Mouse (Mus musculus): ENCODE data around the gene Erich4. TPM values are rescaled to one million over a fixed set of nuclear protein-coding genes. Genes with fewer than 3 reads are reported as not detected.
"Not testable (repeated sequence)": the region's sequence is repeated elsewhere in the genome, so short reads cannot be mapped to it uniquely, and the experiment has no call there.

Gene Erich4
- polyA plus RNA-seq, 1 experiment from 2014 or later, result not detected

DNA sequence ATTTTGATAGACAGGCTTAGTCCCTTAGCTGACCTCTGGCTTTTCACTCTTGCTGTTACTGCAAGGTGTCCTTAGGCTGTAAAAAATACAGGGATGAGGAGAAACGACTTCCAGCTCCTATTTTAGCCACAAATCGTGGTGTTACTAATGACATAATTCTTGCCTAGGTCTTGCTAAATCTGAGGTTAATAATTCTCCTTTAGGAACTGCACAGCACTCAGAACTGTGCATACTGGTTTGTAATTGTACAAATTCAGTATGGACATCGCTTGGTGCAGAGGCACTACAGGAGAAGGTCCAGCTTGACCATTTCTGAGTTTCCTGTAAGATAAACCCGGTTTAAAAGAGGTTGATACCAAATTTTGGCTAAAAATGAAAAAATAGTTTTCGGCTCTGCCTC, 41.9 kb downstream of the Erich4 start:
- not testable (repeated sequence) for H3K4me3 ChIP-seq; H3K9ac ChIP-seq (replicated peaks); ATAC-seq (replicated peaks); H3K4me1 ChIP-seq; H3K9me3 ChIP-seq; H3K36me3 ChIP-seq; H3K4me2 ChIP-seq (replicated peaks); H3K27me3 ChIP-seq; H3K27ac ChIP-seq (replicated peaks)
- WGBS, result 78% methylated on average over 5 of the region's 5 CpGs

GRCm38 (mm10) chr7:25568721-25569120, 47.0 kb downstream of the Erich4 start:
- no peak overlapping the region for H3K4me3 ChIP-seq
- no peaks in the 10 kb centered on the region for H3K36me3 ChIP-seq
- no peak overlapping the region for H3K4me2 ChIP-seq (replicated peaks)
- WGBS, result 98% methylated on average over 7 of the region's 7 CpGs
- no peaks in the 10 kb centered on the region for H3K4me1 ChIP-seq
- no peak overlapping the region for H3K9ac ChIP-seq (replicated peaks)
- no peaks in the 10 kb centered on the region for H3K27me3 ChIP-seq
- ATAC-seq (replicated peaks), result no peak
- no peak overlapping the region for H3K27ac ChIP-seq (replicated peaks)
- no peaks in the 10 kb centered on the region for H3K9me3 ChIP-seq

Other genes with a start within 250 kb of the Erich4 start
- not detected in 2 replicates for gene Cnfn, start 246.2 kb downstream of the Erich4 start, polyA plus RNA-seq (2015; fragmentation: Nextera tagmentation; extraction: Ambion mirVana)
- 15.4 and 16.1 TPM in 2 replicates for gene Lipe, start 217.2 kb downstream of the Erich4 start, polyA plus RNA-seq (2015; fragmentation: Nextera tagmentation; extraction: Ambion mirVana)
- 0.39 and 0.60 TPM in 2 replicates for gene Cxcl17, start 203.0 kb downstream of the Erich4 start, polyA plus RNA-seq (2015; fragmentation: Nextera tagmentation; extraction: Ambion mirVana)
- gene Ceacam1, start 138.3 kb downstream of the Erich4 start, polyA plus RNA-seq (2015; fragmentation: Nextera tagmentation; extraction: Ambion mirVana), result 0.55 and 0.92 TPM in 2 replicates
- gene Ceacam2, start 76.0 kb downstream of the Erich4 start, polyA plus RNA-seq (2015; fragmentation: Nextera tagmentation; extraction: Ambion mirVana), result 0.10 and 0.23 TPM in 2 replicates
- gene Dmac2, start 3.5 kb upstream of the Erich4 start, polyA plus RNA-seq (2015; fragmentation: Nextera tagmentation; extraction: Ambion mirVana), result 32.1 and 36.3 TPM in 2 replicates
- gene B3gnt8, start 10.8 kb upstream of the Erich4 start, polyA plus RNA-seq (2015; fragmentation: Nextera tagmentation; extraction: Ambion mirVana), result 0.38 and 0.50 TPM in 2 replicates
- 57.8 and 62.1 TPM in 2 replicates for gene Bckdha, start 43.1 kb upstream of the Erich4 start, polyA plus RNA-seq (2015; fragmentation: Nextera tagmentation; extraction: Ambion mirVana)
- 50.5 and 51.8 TPM in 2 replicates for gene Exosc5, start 43.3 kb upstream of the Erich4 start, polyA plus RNA-seq (2015; fragmentation: Nextera tagmentation; extraction: Ambion mirVana)
- 14.4 and 17.0 TPM in 2 replicates for gene Tmem91, start 59.3 kb upstream of the Erich4 start, polyA plus RNA-seq (2015; fragmentation: Nextera tagmentation; extraction: Ambion mirVana)
- gene B9d2, start 64.9 kb upstream of the Erich4 start, polyA plus RNA-seq (2015; fragmentation: Nextera tagmentation; extraction: Ambion mirVana), result 39.2 and 39.4 TPM in 2 replicates
- gene Tgfb1, start 71.1 kb upstream of the Erich4 start, polyA plus RNA-seq (2015; fragmentation: Nextera tagmentation; extraction: Ambion mirVana), result 0.62 and 0.74 TPM in 2 replicates
- gene Ccdc97, start 103.2 kb upstream of the Erich4 start, polyA plus RNA-seq (2015; fragmentation: Nextera tagmentation; extraction: Ambion mirVana), result 29.3 and 32.4 TPM in 2 replicates
- gene Hnrnpul1, start 138.9 kb upstream of the Erich4 start, polyA plus RNA-seq (2015; fragmentation: Nextera tagmentation; extraction: Ambion mirVana), result 51.8 and 53.5 TPM in 2 replicates
- 16.5 and 17.7 TPM in 2 replicates for gene Axl, start 172.8 kb upstream of the Erich4 start, polyA plus RNA-seq (2015; fragmentation: Nextera tagmentation; extraction: Ambion mirVana)
- 0.61 and 1.1 TPM in 2 replicates for gene Cyp2s1, start 201.0 kb upstream of the Erich4 start, polyA plus RNA-seq (2015; fragmentation: Nextera tagmentation; extraction: Ambion mirVana)

Data from forebrain, embryonic 15.5 days (tissue).